Mouse (Mus musculus) forebrain, embryonic 10.5 days (tissue): ENCODE data around the gene Slc7a11. TPM values are rescaled to one million over a fixed set of nuclear protein-coding genes. Genes with fewer than 3 reads are reported as not detected.
A peak's percentile ranks its signal among the peaks of the same experiment; 100 is the strongest.

Experiments
- DNase-seq: peaks from one replicate; pipeline ENCODE4 v3.0.0-alpha.2; 2017; ENCODE audit warnings: low spot score; ENCODE audit errors: extremely low spot score
- H3K27ac ChIP-seq: fragments of 300-500 bp; sonication (generic); 2 replicates; pipeline ENCODE4 v1.5.1; 2016; ENCODE audit warnings: mild to moderate bottlenecking
- H3K27me3 ChIP-seq: fragments of 300-500 bp; sonication (generic); 2 replicates; pipeline ENCODE4 v1.6.1; 2016; ENCODE audit warnings: mild to moderate bottlenecking; ENCODE audit not compliant: poor library complexity, severe bottlenecking
- H3K36me3 ChIP-seq: fragments of 300-500 bp; sonication (generic); replicated peaks from 2 replicates; pipeline ENCODE4 v1.6.1; 2016; ENCODE audit warnings: mild to moderate bottlenecking, moderate library complexity
- H3K4me1 ChIP-seq: fragments of 300-500 bp; sonication (generic); 2 replicates; pipeline ENCODE4 v1.6.1; 2016
- H3K4me3 ChIP-seq: fragments of 300-500 bp; sonication (generic); 2 replicates; pipeline ENCODE4 v1.5.1; 2016; ENCODE audit warnings: mild to moderate bottlenecking, moderate library complexity
- H3K9me3 ChIP-seq: fragments of 300-500 bp; sonication (generic); 2 replicates; pipeline ENCODE4 v1.6.1; 2016; ENCODE audit warnings: mild to moderate bottlenecking, moderate library complexity
- WGBS: fragments of 180-500 bp; shearing (Covaris S2); methylation state at CpG from one replicate; pipeline ENCODE4 v1.1.7; 2016; 5-methylcytosine and 5-hydroxymethylcytosine counted together
- polyA plus RNA-seq: library from polyadenylated mRNA; unstranded; fragments of >200 nt; fragmentation: Nextera tagmentation; extraction: Ambion mirVana; gene quantifications from 2 replicates; pipeline ENCODE4 v1.2.1, GENCODE M21; 2016

The Slc7a11 gene
- polyA plus RNA-seq, 1 experiment from 2014 or later = 1.3 TPM

DNA sequence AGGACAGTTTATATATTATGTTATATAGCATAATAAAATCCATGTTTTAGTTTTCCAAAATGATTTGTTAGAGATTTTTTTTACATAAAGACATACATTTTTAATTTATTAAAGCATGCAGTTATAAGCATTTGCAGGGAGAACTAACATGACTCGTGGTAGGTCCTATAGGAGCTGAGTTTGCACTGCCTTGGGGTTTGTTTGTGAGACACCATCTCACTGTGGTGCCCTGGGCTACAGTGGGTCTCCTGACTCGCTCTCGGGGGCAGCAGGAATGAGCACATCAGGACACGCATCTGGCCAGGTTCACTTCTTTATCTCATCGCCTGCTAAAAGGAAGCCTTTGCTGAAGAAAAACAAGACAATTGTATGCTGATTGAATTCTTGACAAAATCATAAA, 257.0 kb downstream of the Slc7a11 start:
- DNase-seq = no peak
- Histone ChIP-seq H3K9me3 (no peaks in the 10 kb centered on the region), H3K36me3 (no peaks in the 10 kb centered on the region), H3K4me3 (no peak overlapping the region), H3K27me3 (no peaks in the 10 kb centered on the region), H3K4me1 (no peaks in the 10 kb centered on the region), H3K27ac (no peak overlapping the region)
- WGBS = 85% methylated on average over 5 of the region's 5 CpGs

DNA sequence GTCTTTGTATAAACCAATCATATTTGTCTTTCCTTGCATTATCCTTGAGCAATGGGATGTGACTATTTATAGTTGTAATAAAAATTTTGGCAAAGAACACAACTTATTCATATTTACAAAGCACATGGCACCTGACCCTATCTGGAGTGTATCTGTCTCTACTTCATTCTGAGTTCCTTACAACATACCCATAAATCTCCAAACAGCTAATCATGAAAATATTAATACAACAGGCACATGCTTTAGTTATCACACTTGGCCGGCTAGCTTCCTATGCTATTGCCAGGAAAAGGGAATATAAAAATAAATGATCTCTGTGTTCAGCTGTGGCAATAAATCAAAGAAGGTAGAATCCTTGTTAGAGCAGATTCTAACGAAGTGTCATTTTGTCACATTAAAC, 257.5 kb downstream of the Slc7a11 start:
- no peaks in the 10 kb centered on the region for H3K36me3 ChIP-seq
- H3K27me3 ChIP-seq = no peaks in the 10 kb centered on the region
- no peak for DNase-seq
- no peak overlapping the region for H3K4me3 ChIP-seq
- H3K4me1 ChIP-seq = no peaks in the 10 kb centered on the region
- no peaks in the 10 kb centered on the region for H3K9me3 ChIP-seq
- H3K27ac ChIP-seq = no peak overlapping the region
- WGBS = 96% methylated on average over 2 of the region's 2 CpGs

DNA sequence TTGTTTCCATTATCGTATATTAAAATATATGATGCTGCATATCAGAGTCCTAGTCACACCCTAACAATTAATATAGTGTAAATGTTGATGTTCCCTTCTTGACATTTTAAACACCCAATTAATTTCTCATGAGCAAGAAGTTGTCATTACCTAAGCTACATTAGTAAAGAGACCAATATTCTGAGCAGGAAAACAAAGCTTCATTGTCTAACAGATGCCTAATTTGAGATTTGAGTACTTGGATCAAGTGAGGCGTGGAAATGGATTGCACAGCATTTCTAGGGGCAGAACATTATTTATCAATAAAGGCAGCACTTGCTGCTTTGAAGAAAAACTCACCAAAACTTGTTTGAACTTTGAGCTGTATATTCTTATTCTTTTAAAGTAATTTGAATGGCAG, 282.7 kb downstream of the Slc7a11 start:
- Histone ChIP-seq H3K36me3 (no peaks in the 10 kb centered on the region), H3K4me3 (no peak overlapping the region), H3K27me3 (no peaks in the 10 kb centered on the region), H3K9me3 (no peaks in the 10 kb centered on the region), H3K4me1 (no peaks in the 10 kb centered on the region), H3K27ac (no peak overlapping the region)
- 91% methylated on average over 2 of the region's 2 CpGs for WGBS
- DNase-seq = no peak

DNA sequence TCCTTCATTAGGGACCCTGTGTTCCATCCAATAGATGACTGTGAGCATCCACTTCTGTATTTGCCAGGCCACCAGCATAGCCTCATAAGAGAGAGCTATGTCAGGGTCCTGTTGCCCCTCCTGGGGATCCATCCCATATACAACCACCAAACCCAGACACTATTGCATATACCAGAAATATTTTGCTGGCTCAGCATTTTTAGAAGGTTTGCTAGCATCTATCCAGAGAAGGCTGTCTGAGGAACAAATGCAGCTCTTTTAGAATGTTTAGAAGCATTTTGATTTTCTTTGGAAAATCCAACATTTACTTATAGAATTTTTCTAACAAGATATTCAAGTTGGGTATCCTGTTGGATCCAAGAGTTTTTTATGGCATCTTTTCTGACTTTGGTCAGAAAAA, 299.3 kb downstream of the Slc7a11 start:
- H3K27me3 ChIP-seq = no peaks in the 10 kb centered on the region
- no peak overlapping the region for H3K4me3 ChIP-seq
- H3K4me1 ChIP-seq = no peaks in the 10 kb centered on the region
- H3K36me3 ChIP-seq = no peaks in the 10 kb centered on the region
- H3K27ac ChIP-seq = no peak overlapping the region
- no peak for DNase-seq
- H3K9me3 ChIP-seq = no peaks in the 10 kb centered on the region

DNA sequence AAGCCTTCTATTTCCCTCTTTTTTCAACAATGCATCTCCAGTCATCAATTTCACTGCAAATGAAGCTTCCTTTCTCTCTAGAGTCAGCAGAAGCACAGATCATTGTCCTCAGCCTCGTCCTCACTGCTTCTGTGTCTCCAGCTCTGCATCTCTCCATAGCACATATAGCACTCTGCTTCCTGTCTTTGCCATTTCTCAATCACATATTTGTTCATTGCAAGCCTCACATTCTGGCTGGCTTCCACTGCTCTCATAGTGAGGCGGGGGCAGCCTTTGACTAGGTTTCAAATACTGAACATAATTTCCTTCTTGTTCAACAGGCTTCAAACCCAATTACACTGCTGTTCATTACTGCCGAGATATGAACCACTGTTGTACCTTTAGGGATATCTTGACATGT, 305.1 kb downstream of the Slc7a11 start:
- no peak overlapping the region for H3K27ac ChIP-seq
- DNase-seq = no peak
- WGBS = 81% methylated on average over 3 of the region's 3 CpGs
- no peaks in the 10 kb centered on the region for H3K36me3 ChIP-seq
- no peak overlapping the region for H3K4me3 ChIP-seq
- no peaks in the 10 kb centered on the region for H3K4me1 ChIP-seq
- no peaks in the 10 kb centered on the region for H3K27me3 ChIP-seq
- H3K9me3 ChIP-seq = no peaks in the 10 kb centered on the region

DNA sequence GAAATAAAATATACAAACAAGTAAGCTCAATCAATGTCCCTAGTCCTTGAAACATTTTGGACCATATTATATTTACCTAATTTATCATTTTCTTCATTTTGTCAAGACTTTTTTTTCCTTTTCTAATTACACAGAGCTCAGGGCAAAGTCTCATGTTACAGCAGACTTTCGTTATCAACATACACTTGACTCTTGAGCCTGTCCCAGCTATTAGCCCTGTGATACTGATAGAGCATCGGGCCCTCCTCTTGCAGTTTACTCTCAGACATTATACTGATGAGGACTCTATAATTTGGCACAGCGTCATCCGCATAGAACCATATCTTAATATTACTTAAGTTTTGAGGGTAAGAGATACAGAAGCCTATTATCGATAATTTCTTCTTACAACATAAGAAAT, 311.2 kb downstream of the Slc7a11 start:
- DNase-seq = no peak
- Histone ChIP-seq H3K36me3 (no peaks in the 10 kb centered on the region), H3K27ac (no peak overlapping the region), H3K4me1 (peaks cover 9% of the 10 kb centered on the region), H3K27me3 (no peaks in the 10 kb centered on the region), H3K4me3 (no peak overlapping the region), H3K9me3 (no peaks in the 10 kb centered on the region)
- WGBS = 89% methylated on average over 5 of the region's 5 CpGs

DNA sequence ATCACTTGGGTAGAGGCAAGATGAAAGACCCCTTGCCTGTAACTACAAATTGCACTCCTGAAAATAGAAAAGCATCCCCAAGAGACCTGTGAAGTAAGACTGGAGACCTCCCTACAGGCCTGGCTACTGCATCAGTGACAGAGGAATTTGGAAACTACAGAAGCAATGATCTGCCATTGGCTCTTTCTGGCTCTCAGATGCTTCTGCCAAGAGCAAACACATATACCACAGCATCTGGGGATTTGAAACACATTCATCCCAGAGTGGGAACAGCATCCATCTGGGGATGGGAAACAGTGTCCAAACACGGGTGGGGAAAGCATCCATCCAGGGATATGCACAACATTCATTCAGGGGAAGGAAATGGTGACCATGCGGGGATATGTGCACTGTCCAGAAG, 313.1 kb downstream of the Slc7a11 start:
- DNase-seq = no peak
- no peaks in the 10 kb centered on the region for H3K9me3 ChIP-seq
- no peaks in the 10 kb centered on the region for H3K27me3 ChIP-seq
- 85% methylated on average over 2 of the region's 2 CpGs for WGBS
- no peak overlapping the region for H3K4me3 ChIP-seq
- peaks cover 9% of the 10 kb centered on the region for H3K4me1 ChIP-seq
- H3K27ac ChIP-seq = no peak overlapping the region
- no peaks in the 10 kb centered on the region for H3K36me3 ChIP-seq

DNA sequence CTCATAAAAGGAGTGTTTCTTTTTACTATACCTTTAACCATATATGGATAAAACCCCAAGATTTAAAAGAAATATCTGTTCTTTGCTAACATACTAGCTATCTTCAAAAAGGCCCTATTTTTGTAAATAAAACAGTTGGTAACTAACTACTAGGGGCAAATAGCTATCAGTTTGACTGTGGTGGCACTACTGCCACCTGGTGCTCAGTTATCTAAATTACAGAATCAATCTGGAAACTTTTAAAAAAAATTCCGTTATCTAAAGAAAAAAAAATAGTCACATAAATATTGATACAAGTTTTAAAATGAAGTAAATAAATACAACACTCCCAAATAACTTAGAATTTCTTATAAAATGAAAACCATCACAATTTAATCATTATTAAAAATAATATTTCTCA, 322.4 kb downstream of the Slc7a11 start:
- no peak for DNase-seq
- Histone ChIP-seq H3K4me3 (no peak overlapping the region), H3K27ac (no peak overlapping the region), H3K27me3 (no peaks in the 10 kb centered on the region), H3K4me1 (no peaks in the 10 kb centered on the region), H3K9me3 (no peaks in the 10 kb centered on the region), H3K36me3 (no peaks in the 10 kb centered on the region)
- 75% methylated on average over 1 of the region's 1 CpGs for WGBS

DNA sequence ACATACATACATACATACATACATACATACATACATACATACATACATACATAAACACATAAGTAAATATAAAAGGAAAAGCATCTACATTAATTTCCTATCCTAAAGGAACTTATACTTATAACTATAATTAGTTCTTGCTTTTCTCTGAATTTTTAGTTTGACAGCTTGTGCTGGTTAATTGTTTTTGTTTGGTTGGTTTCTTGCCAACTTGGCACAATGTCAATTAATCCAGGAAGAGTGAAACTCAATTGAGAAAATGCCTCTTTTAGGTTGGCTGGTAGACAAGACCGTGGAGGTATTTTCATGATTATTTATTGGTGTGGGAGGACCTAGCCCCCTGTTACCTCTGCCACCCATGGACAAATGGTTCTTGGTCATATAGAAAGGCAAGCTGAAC, 327.1 kb downstream of the Slc7a11 start:
- H3K4me1 ChIP-seq = no peaks in the 10 kb centered on the region
- H3K4me3 ChIP-seq = no peak overlapping the region
- H3K27ac ChIP-seq = no peak overlapping the region
- WGBS = 86% methylated on average over 1 of the region's 1 CpGs
- no peaks in the 10 kb centered on the region for H3K9me3 ChIP-seq
- DNase-seq = no peak
- no peaks in the 10 kb centered on the region for H3K36me3 ChIP-seq
- H3K27me3 ChIP-seq = no peaks in the 10 kb centered on the region

DNA sequence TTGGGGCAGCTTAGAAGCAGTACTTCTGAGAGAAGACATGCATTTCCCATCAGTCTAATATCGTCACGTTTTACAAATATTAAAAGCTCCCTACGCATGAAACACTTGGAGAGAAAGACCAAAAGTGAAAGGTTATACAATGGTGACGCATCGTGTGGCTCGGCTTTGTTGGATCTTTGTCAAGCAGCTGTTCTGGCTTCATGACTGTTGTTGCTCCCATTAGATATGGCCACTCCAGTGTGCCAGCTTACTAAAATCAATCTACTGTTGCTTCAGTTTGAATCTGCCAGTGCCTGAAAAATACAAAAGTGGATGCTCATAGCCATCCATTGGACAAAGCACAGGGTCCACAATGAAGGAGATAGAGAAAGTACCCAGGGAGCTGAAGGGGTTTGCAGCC, 337.9 kb downstream of the Slc7a11 start:
- WGBS = 96% methylated on average over 6 of the region's 6 CpGs
- no peak for DNase-seq
- H3K36me3 ChIP-seq = no peaks in the 10 kb centered on the region

DNA sequence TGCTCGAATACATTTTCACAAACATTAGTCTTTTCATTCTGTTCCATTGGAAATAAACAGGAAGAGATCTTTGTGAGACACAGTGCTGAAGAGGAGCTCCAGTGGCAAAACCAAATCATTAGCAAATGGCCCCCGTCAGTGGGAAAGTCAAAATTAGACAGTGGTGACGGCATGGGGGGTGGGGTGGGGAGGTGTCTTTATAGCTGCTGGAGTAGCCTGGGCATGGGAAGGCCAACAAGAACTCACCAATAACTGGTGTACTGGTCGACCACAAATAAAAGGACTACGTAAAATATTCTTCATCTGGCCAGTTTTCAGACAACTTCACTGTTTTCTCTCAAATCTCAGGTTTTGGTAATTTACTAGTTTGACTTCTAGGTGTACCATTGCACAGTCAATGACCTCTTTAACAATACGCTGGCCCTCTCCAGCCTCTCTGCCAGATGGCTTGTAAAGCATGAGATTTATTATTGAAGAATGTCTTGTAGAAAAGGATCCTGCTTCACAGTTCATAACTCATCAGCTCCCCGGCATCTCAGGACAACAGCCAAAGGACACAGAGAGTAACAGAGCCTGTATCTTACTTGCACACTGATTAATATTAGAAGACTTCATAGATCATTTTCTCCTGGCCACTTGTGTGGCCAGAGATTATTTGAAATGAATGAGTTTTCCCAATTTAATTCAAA, 348.9 kb downstream of the Slc7a11 start:
- no peak for DNase-seq
- no peaks in the 10 kb centered on the region for H3K36me3 ChIP-seq
- no peak overlapping the region for H3K4me3 ChIP-seq
- no peaks in the 10 kb centered on the region for H3K9me3 ChIP-seq
- H3K4me1 ChIP-seq = no peaks in the 10 kb centered on the region
- H3K27me3 ChIP-seq = no peaks in the 10 kb centered on the region
- no peak overlapping the region for H3K27ac ChIP-seq
- 93% methylated on average over 7 of the region's 7 CpGs for WGBS

More for the DNA sequence above, 337.9 kb downstream of the Slc7a11 start:
- no peak overlapping the region for H3K27ac ChIP-seq
- H3K27me3 ChIP-seq = no peaks in the 10 kb centered on the region
- no peaks in the 10 kb centered on the region for H3K4me1 ChIP-seq
- no peaks in the 10 kb centered on the region for H3K9me3 ChIP-seq
- no peak overlapping the region for H3K4me3 ChIP-seq

DNA sequence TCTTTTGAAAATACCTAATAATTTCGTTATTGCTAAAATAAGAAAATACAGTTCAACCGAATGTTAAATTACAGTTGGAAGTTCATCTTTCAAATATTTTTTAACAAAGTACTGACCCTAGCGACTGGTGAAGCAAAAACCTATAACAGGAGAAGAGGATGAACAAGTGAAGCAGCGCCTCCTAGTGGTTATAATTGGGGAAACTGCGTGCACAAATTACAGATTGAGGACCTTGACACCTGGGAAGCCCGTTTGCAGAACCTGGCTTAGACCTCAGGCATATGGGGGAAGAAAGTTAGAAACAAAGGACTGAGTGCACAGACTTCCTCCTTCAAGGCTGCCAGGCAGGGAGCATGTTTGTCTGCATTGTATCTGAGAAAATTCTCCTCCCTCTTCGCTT, 366.4 kb downstream of the Slc7a11 start:
- WGBS = 20% methylated on average over 7 of the region's 7 CpGs
- no peaks in the 10 kb centered on the region for H3K4me1 ChIP-seq
- no peaks in the 10 kb centered on the region for H3K36me3 ChIP-seq
- no peak overlapping the region for H3K27ac ChIP-seq
- no peaks in the 10 kb centered on the region for H3K27me3 ChIP-seq
- DNase-seq = peak; percentile 63
- no peak overlapping the region for H3K4me3 ChIP-seq
- no peaks in the 10 kb centered on the region for H3K9me3 ChIP-seq

DNA sequence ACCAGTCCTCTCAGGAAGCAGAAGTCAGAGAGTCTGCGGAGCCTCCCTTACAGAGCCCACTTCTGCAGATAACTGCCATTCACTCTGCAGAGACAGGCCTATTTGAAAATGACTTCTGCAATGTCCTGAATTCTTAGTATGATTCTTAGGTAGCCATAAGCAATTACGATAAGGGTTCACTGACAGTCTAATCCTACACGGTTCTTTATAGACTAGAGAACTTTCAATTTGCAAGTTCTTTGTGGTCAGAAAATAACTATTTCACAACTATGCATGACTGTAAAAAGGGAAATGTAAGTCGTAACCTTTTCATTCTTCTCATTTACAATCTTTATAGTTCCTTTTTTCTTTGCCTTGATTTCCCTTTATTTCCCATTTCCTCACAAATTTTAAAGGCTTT, 380.0 kb downstream of the Slc7a11 start:
- H3K36me3 ChIP-seq = no peaks in the 10 kb centered on the region
- no peaks in the 10 kb centered on the region for H3K9me3 ChIP-seq
- H3K4me3 ChIP-seq = no peak overlapping the region
- H3K27me3 ChIP-seq = no peaks in the 10 kb centered on the region
- no peak for DNase-seq
- H3K4me1 ChIP-seq = no peaks in the 10 kb centered on the region
- WGBS = 93% methylated on average over 4 of the region's 4 CpGs
- no peak overlapping the region for H3K27ac ChIP-seq

DNA sequence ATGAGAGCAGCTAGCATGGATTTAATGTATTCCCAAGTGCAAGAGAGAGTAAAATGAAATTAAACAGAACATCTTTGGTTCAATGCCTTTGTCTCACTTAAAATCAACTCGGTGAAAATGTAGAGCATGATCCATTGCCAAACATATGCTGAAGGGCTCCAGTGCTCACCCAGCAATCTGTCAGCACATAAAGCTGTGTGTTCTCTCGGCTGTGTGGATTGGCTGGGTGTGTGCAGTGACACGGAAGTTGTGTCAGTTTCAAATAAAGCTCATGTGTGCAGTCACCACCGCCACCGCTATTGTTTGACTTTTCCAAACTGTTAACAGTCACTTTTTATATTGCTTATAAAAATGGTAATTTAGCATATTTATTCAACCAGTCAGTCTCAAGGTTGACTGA, 398.7 kb downstream of the Slc7a11 start:
- H3K36me3 ChIP-seq = no peaks in the 10 kb centered on the region
- H3K27ac ChIP-seq = no peak overlapping the region
- H3K4me3 ChIP-seq = no peak overlapping the region
- DNase-seq = no peak
- WGBS = 90% methylated on average over 5 of the region's 5 CpGs
- no peaks in the 10 kb centered on the region for H3K4me1 ChIP-seq
- no peaks in the 10 kb centered on the region for H3K27me3 ChIP-seq
- H3K9me3 ChIP-seq = no peaks in the 10 kb centered on the region
